Mouse (Mus musculus) liver, embryonic 16.5 days (tissue): ENCODE results near the gene Zyg11b. TPM values are rescaled to one million over a fixed set of nuclear protein-coding genes. Genes with fewer than 3 reads are reported as not detected.
A peak's percentile ranks its signal among the peaks of the same experiment; 100 is the strongest.

ENCODE experiments used
- ATAC-seq: fragments of 200-750 bp; cut with Nextera tagmentation; 2 replicates; pipeline ENCODE4 v1.8.0; 2017; ENCODE audit warnings: low read depth, mild to moderate bottlenecking, moderate number of reproducible peaks, moderate library complexity
- H3K27ac ChIP-seq: fragments of 300-500 bp; sonication (generic); 2 replicates; pipeline ENCODE4 v1.5.1; 2014; ENCODE audit warnings: mild to moderate bottlenecking, low read length
- H3K27me3 ChIP-seq: fragments of 300-500 bp; sonication (generic); 2 replicates; pipeline ENCODE4 v1.6.1; 2014; ENCODE audit warnings: low read depth, low read length, mixed read lengths; ENCODE audit not compliant: control insufficient read depth, insufficient read depth
- H3K36me3 ChIP-seq: fragments of 300-500 bp; sonication (generic); 2 replicates; pipeline ENCODE4 v1.6.1; 2014; ENCODE audit warnings: mild to moderate bottlenecking; ENCODE audit not compliant: control insufficient read depth, insufficient read depth
- H3K4me1 ChIP-seq: fragments of 300-500 bp; sonication (generic); 2 replicates; pipeline ENCODE4 v1.6.1; 2014; ENCODE audit warnings: low read depth, low read length, mixed read lengths; ENCODE audit not compliant: control insufficient read depth
- H3K4me2 ChIP-seq: fragments of 300-500 bp; sonication (generic); 2 replicates; pipeline ENCODE4 v1.6.1; 2014; ENCODE audit warnings: low read depth, low read length, mixed read lengths
- H3K4me3 ChIP-seq: fragments of 300-500 bp; sonication (generic); 2 replicates; pipeline ENCODE4 v1.5.1; 2014; ENCODE audit warnings: low read depth, mild to moderate bottlenecking, low read length
- H3K9ac ChIP-seq: fragments of 300-500 bp; sonication (generic); 2 replicates; pipeline ENCODE4 v1.6.1; 2014; ENCODE audit warnings: low read depth, low read length
- H3K9me3 ChIP-seq: fragments of 300-500 bp; sonication (generic); replicated peaks from 2 replicates; pipeline ENCODE4 v1.6.1; 2016; ENCODE audit warnings: low read length; ENCODE audit not compliant: control insufficient read depth
- WGBS: fragments of 180-500 bp; shearing (Covaris S2); extraction: QIAGEN DNeasy Blood & Tissue Kit; methylation state at CpG from one replicate; pipeline ENCODE4 v1.1.7; 2014; ENCODE audit not compliant: insufficient replicate concordance; 5-methylcytosine and 5-hydroxymethylcytosine counted together
- polyA plus RNA-seq: library from polyadenylated mRNA; unstranded; fragments of >200 nt; fragmentation: Nextera tagmentation; extraction: Ambion mirVana; gene quantifications from 2 replicates; pipeline ENCODE4 v1.2.1, GENCODE M21; 2015

Zyg11b gene
- polyA plus RNA-seq, 1 experiment from 2014 or later, result 3.1 TPM

DNA sequence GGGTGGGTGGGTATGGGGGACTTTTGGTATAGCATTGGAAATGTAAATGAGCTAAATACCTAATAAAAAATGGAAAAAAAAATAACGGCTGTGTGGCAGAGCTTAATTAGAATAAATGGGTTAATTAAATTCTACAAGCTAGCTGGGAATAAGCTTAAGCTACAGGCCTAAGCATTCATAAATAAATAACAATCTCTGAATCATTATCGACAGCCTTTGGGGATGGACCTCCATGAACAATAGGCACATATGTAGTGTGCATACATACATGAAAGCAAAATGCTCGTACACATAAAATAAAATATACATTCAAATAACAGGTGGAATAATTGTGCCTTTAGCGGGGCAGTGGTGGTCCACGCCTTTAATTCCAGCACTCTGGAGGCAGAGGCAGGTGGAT is 78.4 kb downstream of the Zyg11b start:
- Histone ChIP-seq H3K4me3 (no peak overlapping the region), H3K36me3 (no peaks in the 10 kb centered on the region), H3K9me3 (no peaks in the 10 kb centered on the region), H3K4me1 (no peaks in the 10 kb centered on the region), H3K4me2 (no peak overlapping the region), H3K9ac (no peak overlapping the region), H3K27ac (no peak overlapping the region), H3K27me3 (peaks cover 20% of the 10 kb centered on the region)
- ATAC-seq, result no peak
- 67% methylated on average over 5 of the region's 5 CpGs for WGBS

DNA sequence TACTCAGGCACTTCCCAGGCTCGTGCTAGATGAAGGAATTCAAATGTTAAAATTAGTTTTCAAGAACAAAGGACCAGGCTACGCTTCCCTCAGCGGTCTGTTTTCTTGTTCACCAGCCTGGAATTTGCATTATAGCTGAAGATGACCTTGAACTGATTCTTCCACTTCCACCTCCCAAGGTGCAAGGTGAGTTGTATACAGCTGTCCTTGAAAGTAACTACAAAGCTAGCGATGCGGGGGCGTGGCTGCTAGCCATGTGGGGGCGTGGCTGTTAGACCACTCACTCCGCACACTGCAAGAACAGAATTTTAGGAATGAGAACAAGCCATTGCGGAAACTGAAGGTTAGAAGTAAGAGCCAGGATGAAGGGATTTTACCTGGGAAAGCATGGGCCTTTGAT is 81.9 kb downstream of the Zyg11b start:
- no peak for ATAC-seq
- no peak overlapping the region for H3K4me3 ChIP-seq
- 23% methylated on average over 9 of the region's 9 CpGs for WGBS
- no peak overlapping the region for H3K4me2 ChIP-seq
- no peaks in the 10 kb centered on the region; the same call in 1 of the 2 replicates for H3K4me1 ChIP-seq
- peaks cover 43% of the 10 kb centered on the region for H3K27me3 ChIP-seq
- H3K27ac ChIP-seq, result no peak overlapping the region
- H3K9me3 ChIP-seq, result no peaks in the 10 kb centered on the region
- H3K36me3 ChIP-seq, result no peaks in the 10 kb centered on the region
- no peak overlapping the region for H3K9ac ChIP-seq

DNA sequence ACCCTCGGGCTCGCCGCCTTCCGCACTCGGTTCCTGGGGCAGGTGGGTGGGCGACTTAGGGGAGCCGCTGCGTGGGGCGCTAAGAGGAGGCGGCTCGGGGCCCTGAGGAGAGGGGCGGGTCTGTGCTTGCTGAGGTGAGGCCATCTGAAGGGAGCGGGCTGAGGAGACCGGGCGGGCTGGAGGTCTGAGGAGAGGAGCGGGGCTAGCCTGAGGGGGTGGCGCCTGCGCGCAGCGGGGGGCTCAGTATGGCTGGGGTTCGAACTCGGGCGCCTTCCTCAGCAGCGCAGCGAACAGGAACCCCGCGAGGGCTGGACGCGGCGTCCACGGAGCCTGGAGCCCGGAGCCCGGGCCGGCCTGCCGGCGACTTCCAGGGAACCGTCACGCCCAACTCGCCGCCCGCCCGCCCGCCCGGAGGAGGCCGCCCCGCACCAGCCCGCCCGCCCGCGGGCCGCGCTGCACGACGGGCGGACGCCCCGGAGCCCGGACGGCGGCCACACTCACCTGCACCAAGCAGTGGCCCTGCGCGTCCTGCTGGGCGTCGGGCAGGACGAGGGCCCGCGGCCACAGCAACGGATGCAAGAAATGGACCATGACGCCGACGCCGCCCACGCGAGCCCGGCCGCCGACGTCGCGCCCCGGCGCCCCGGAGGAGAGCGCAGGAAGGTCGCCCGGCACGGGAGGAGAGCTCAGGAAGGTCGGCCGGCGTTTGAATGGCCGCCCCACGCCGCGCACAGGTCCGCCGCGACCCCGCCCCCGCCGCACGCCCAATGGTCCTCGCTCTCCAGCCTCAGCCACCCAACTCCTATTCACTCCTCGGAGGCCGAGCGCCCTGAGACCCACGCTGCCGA is 83.3 kb downstream of the Zyg11b start, which contains the start of gene Zyg11a:
Zyg11a (minus strand) TSS at position 717 of the 848 bp plus-strand sequence.
- WGBS, result 2% methylated on average over 98 of the region's 107 CpGs
- no peaks in the 10 kb centered on the region; the same call in 1 of the 2 replicates for H3K4me1 ChIP-seq
- peaks cover 43% of the 10 kb centered on the region for H3K27me3 ChIP-seq
- peak within 1 kb of the TSS; percentile 20; the same call in 1 of the 2 replicates for H3K9ac ChIP-seq
- H3K9me3 ChIP-seq, result no peaks in the 10 kb centered on the region
- H3K36me3 ChIP-seq, result no peaks in the 10 kb centered on the region
- ATAC-seq, result peak; percentile 77
- peak within 1 kb of the TSS; percentile 50 for H3K4me2 ChIP-seq
- H3K27ac ChIP-seq, result no peak within 1 kb of the TSS
- H3K4me3 ChIP-seq, result peak within 1 kb of the TSS; percentile 54

DNA sequence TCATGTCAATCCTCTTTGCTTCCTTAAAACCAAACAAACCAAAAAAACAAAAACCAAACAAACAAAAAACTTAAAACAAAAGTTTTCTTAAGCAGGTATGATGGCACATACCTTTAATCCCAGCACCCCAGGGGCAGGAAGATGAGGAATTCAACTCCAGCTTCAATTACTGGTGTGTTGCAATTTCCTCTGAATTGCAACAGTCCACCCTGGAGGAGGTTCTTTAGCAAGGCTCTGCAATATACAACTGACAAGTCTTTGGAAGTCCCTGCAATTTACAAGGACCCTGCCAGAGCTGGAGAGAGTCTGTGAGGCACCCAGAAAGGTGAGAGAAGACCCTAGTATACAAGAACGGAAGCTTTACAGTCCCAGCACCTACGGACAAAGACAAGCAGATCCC is 87.9 kb downstream of the Zyg11b start:
- H3K9ac ChIP-seq, result no peak overlapping the region
- H3K27ac ChIP-seq, result no peak overlapping the region
- H3K4me1 ChIP-seq, result no peaks in the 10 kb centered on the region; the same call in 1 of the 2 replicates
- no peak overlapping the region for H3K4me3 ChIP-seq
- 58% methylated on average over 2 of the region's 2 CpGs for WGBS
- H3K27me3 ChIP-seq, result peaks cover 28% of the 10 kb centered on the region
- H3K4me2 ChIP-seq, result no peak overlapping the region
- no peaks in the 10 kb centered on the region for H3K36me3 ChIP-seq
- H3K9me3 ChIP-seq, result no peaks in the 10 kb centered on the region
- ATAC-seq, result no peak

DNA sequence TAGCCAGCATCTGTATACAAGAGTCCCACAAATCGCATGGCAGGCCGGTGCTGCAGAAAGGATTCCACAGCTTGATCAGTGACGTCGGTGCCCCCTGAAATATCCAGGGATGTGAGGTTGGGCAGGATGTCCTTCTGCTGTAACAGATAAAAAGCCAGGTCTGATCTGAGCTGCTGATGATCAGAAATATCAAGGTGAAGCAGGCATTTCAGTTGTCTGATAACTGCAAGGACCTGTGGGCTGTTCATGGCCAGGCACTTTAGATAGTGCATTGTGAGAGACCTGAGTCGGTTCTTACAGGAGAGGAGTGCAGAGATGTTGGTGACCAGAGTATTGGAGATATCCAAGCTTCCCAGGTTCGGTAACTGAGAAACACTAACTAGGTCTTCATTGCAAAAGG is 96.3 kb downstream of the Zyg11b start:
- no peak overlapping the region for H3K4me3 ChIP-seq
- no peak for ATAC-seq
- H3K27me3 ChIP-seq, result no peaks in the 10 kb centered on the region
- no peak overlapping the region for H3K27ac ChIP-seq
- 48% methylated on average over 6 of the region's 6 CpGs for WGBS
- no peaks in the 10 kb centered on the region for H3K4me1 ChIP-seq
- no peak overlapping the region for H3K9ac ChIP-seq
- H3K36me3 ChIP-seq, result no peaks in the 10 kb centered on the region
- H3K4me2 ChIP-seq, result no peak overlapping the region
- no peaks in the 10 kb centered on the region for H3K9me3 ChIP-seq

DNA sequence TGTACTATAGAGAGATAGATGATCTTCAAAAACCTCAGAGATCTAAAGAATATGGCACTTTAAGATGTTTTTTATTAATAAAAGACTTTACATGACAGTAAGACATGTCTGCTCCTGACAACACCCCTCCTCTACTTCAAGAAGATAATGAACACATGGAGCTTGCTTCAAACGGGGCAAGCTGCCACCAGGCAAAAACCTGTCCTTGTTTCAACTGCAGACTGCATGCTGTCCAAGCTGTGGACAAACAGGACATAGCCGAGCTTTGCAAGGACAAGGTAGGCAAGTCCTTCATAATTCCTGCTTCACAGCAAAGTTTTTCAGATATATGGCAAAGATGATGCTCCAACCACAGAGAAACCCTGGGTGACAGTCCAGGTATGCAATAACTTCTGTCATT is 101.7 kb downstream of the Zyg11b start:
- Histone ChIP-seq H3K9me3 (no peaks in the 10 kb centered on the region), H3K4me1 (no peaks in the 10 kb centered on the region), H3K9ac (no peak overlapping the region), H3K27ac (no peak overlapping the region), H3K4me2 (no peak overlapping the region), H3K27me3 (no peaks in the 10 kb centered on the region), H3K4me3 (no peak overlapping the region), H3K36me3 (no peaks in the 10 kb centered on the region)
- 39% methylated on average over 2 of the region's 2 CpGs for WGBS
- no peak for ATAC-seq

DNA sequence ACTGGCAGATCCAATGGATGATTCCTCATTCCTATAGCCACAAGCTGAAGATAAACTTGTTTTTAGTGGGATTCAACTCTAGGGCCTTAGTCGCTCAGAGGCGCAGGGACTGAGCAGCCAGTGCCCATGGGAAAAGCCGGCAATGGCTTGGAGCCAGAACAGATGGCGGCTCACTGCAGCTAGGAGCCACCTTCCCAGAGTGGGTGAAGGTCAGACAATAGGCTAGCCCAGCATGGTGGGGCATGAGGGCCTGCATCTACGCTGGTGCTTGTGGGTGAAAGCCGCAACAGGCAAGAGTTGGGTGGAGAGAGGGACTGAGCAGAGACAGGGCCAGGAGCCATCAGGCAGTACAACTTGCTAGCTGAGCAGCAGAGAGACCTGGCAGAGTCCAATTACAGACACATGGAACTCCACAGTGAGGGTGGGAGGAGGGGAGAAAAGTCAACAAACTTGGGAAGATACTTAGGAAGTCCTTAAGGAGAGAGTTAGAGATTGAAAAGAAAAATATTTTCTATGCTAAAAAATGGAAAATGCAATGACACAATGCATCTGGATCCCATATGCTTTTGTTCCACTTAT is 104.5 kb downstream of the Zyg11b start:
- Histone ChIP-seq H3K27me3 (no peaks in the 10 kb centered on the region), H3K36me3 (no peaks in the 10 kb centered on the region), H3K4me1 (no peaks in the 10 kb centered on the region), H3K27ac (no peak overlapping the region), H3K4me3 (no peak overlapping the region), H3K4me2 (no peak overlapping the region), H3K9me3 (no peaks in the 10 kb centered on the region), H3K9ac (no peak overlapping the region)
- ATAC-seq, result no peak
- WGBS, result 62% methylated on average over 6 of the region's 6 CpGs

DNA sequence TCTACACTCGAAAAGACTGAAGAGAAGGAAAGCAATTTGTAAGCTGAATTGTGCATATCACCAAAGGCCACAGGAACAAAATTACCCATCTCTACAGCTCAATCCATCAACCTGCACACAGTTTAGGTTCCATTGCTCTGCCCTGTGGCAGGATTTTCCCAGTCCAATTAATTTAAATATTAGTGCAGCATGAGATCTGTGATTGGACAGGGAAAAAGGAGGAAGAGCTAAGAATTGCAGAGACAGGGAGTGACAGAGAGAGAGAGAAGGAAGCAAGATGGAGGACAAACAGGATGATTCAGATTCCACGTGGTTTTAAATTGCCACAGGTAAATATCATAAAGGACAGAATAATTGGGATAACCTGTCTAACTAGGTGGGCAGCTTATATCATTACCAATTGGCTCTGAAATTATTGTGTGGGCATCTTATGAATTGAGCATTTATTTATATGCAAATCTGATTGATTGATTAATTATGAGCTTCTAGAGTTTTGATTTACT is 108.0 kb downstream of the Zyg11b start:
- no peaks in the 10 kb centered on the region for H3K27me3 ChIP-seq
- ATAC-seq, result no peak
- H3K4me2 ChIP-seq, result no peak overlapping the region
- no peak overlapping the region for H3K4me3 ChIP-seq
- no peaks in the 10 kb centered on the region for H3K4me1 ChIP-seq
- no peak overlapping the region for H3K9ac ChIP-seq
- H3K9me3 ChIP-seq, result no peaks in the 10 kb centered on the region
- WGBS, result 57% methylated on average over 2 of the region's 2 CpGs
- H3K27ac ChIP-seq, result no peak overlapping the region
- no peaks in the 10 kb centered on the region for H3K36me3 ChIP-seq

DNA sequence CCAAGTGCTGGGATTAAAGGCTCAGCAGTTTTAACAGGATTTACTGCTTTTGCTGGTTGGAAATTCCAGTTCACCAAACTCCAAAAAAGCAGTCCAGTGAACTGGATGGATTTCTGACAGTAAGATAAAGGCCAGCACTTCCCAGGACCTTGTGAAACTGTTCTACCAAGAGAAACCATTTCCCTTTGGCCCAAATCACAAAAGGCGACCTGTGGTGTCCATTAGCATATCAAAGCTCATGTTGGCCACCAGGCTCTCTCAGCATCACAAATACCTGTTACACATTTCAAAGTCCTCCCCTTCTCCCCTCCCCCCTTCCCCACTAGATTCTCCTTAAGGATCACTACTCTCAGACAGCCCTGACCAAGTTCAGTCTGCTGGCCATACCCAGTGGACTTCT is 118.6 kb downstream of the Zyg11b start:
- no peak overlapping the region for H3K9ac ChIP-seq

More for the DNA sequence above, 118.6 kb downstream of the Zyg11b start:
- Histone ChIP-seq H3K4me2 (no peak overlapping the region), H3K27me3 (no peaks in the 10 kb centered on the region), H3K9me3 (no peaks in the 10 kb centered on the region), H3K4me3 (no peak overlapping the region), H3K27ac (no peak overlapping the region), H3K4me1 (no peaks in the 10 kb centered on the region), H3K36me3 (no peaks in the 10 kb centered on the region)
- WGBS, result 56% methylated on average over 1 of the region's 1 CpGs
- no peak for ATAC-seq
